Mouse (Mus musculus) spleen, adult 2 months (tissue): ENCODE data around the gene Aida. TPM values are rescaled to one million over a fixed set of nuclear protein-coding genes. Genes with fewer than 3 reads are reported as not detected.
"Not testable (repeated sequence)": the region's sequence is repeated elsewhere in the genome, so short reads cannot be mapped to it uniquely, and the experiment has no call there.

Experiments
- DNase-seq, 2 experiments: peaks; one replicate each; pipeline versions ENCODE4 v3.0.0 to v3.0.0-alpha.2; 2012 to 2021; ENCODE audit warnings: low spot score in 2 of 2, low read depth in 1 of 2
- H3K27ac ChIP-seq: fragments of 200-500 bp; 2 replicates; pipeline ENCODE4 v1.5.1; 2012; ENCODE audit warnings: low read length, inconsistent platforms; ENCODE audit not compliant: insufficient read depth
- H3K27me3 ChIP-seq: fragments of 200-500 bp; 2 replicates; pipeline ENCODE4 v1.6.1; 2012; ENCODE audit warnings: mild to moderate bottlenecking, moderate library complexity, low read length, inconsistent platforms; ENCODE audit not compliant: control insufficient read depth, insufficient read depth
- H3K36me3 ChIP-seq: fragments of 200-500 bp; 2 replicates; pipeline ENCODE4 v1.6.1; 2012; ENCODE audit warnings: mild to moderate bottlenecking, low read length, inconsistent platforms; ENCODE audit not compliant: control insufficient read depth, insufficient read depth
- H3K4me1 ChIP-seq: fragments of 200-500 bp; 2 replicates; pipeline ENCODE4 v1.6.1; 2011; ENCODE audit warnings: inconsistent platforms; ENCODE audit not compliant: control insufficient read depth, insufficient read depth, insufficient read length
- H3K4me3 ChIP-seq: fragments of 200-500 bp; 2 replicates; pipeline ENCODE4 v1.5.1; 2011; ENCODE audit warnings: mild to moderate bottlenecking, inconsistent platforms; ENCODE audit not compliant: insufficient read depth, insufficient read length; ENCODE audit errors: extremely low read depth
- CTCF ChIP-seq: fragments of 200-500 bp; IDR thresholded peaks from 2 replicates; pipeline ENCODE4 v1.5.1; 2011; ENCODE audit warnings: mild to moderate bottlenecking, inconsistent platforms; ENCODE audit not compliant: insufficient read depth, insufficient read length, insufficient replicate concordance; ENCODE audit errors: extremely low read depth
- POLR2A ChIP-seq: fragments of 200-500 bp; IDR thresholded peaks from 2 replicates; pipeline ENCODE4 v1.6.1; 2011; ENCODE audit warnings: low read depth, low read length, inconsistent platforms
- WGBS: fragments of 180-500 bp; shearing (Covaris S2); methylation state at CpG from one replicate; pipeline ENCODE4 v1.1.7; 2018; 5-methylcytosine and 5-hydroxymethylcytosine counted together
- polyA plus RNA-seq: library from polyadenylated mRNA; depleted of rRNA; stranded (reverse); fragments of >200 nt; gene quantifications from 2 replicates; pipeline ENCODE4 v1.2.3, GENCODE M21; 2012

Gene Aida
- polyA plus RNA-seq, 1 experiment, result 13.6 TPM

GRCm38 (mm10) chr1:183315783-183316182, 19.4 kb downstream of the Aida start:
- Histone ChIP-seq H3K27me3 (no peaks in the 10 kb centered on the region), H3K27ac (no peak overlapping the region), H3K36me3 (peaks cover 35% of the 10 kb centered on the region), H3K4me3 (no peak overlapping the region), H3K4me1 (no peaks in the 10 kb centered on the region)
- no peak for DNase-seq
- 88% methylated on average over 2 of the region's 2 CpGs for WGBS
- no peak for TF ChIP-seq POLR2A
- TF ChIP-seq CTCF, result no peak

GRCm38 (mm10) chr1:183320708-183321107, 24.3 kb downstream of the Aida start:
- H3K27me3 ChIP-seq, result no peaks in the 10 kb centered on the region
- TF ChIP-seq POLR2A, result no peak
- peaks cover 32% of the 10 kb centered on the region for H3K36me3 ChIP-seq
- no peak for DNase-seq
- no peak overlapping the region for H3K4me3 ChIP-seq
- no peak overlapping the region for H3K27ac ChIP-seq
- WGBS, result 63% methylated on average over 3 of the region's 3 CpGs
- H3K4me1 ChIP-seq, result no peaks in the 10 kb centered on the region; the same call in 1 of the 2 replicates

GRCm38 (mm10) chr1:183322496-183322895, 26.1 kb downstream of the Aida start:
- H3K4me1 ChIP-seq, H3K27ac ChIP-seq, H3K4me3 ChIP-seq, DNase-seq, H3K27me3 ChIP-seq: not testable (repeated sequence)
- WGBS, result 76% methylated on average over 5 of the region's 5 CpGs
- H3K36me3 ChIP-seq, result peaks cover 33% of the 10 kb centered on the region

GRCm38 (mm10) chr1:183323923-183324322, 27.5 kb downstream of the Aida start:
- WGBS, result over 99% methylated on average over 2 of the region's 2 CpGs
- H3K4me3 ChIP-seq, result no peak overlapping the region
- no peaks in the 10 kb centered on the region; the same call in 1 of the 2 replicates for H3K4me1 ChIP-seq
- H3K36me3 ChIP-seq, result peaks cover 43% of the 10 kb centered on the region
- no peaks in the 10 kb centered on the region for H3K27me3 ChIP-seq
- TF ChIP-seq POLR2A (no peak), CTCF (no peak)
- no peak overlapping the region for H3K27ac ChIP-seq
- no peak for DNase-seq

- 97% methylated on average over 6 of the region's 6 CpGs for WGBS
- peaks cover 44% of the 10 kb centered on the region for H3K36me3 ChIP-seq
Observed at GRCm38 (mm10) chr1:183324433-183324832, 28.0 kb downstream of the Aida start.

GRCm38 (mm10) chr1:183327171-183327570, 30.8 kb downstream of the Aida start:
- no peak overlapping the region for H3K27ac ChIP-seq
- peaks cover 53% of the 10 kb centered on the region for H3K36me3 ChIP-seq
- WGBS, result 90% methylated on average over 8 of the region's 8 CpGs
- TF ChIP-seq POLR2A (no peak), CTCF (no peak)
- no peak for DNase-seq
- no peaks in the 10 kb centered on the region for H3K4me1 ChIP-seq
- H3K4me3 ChIP-seq, result no peak overlapping the region
- H3K27me3 ChIP-seq, result no peaks in the 10 kb centered on the region

More at GRCm38 (mm10) chr1:183324433-183324832, 28.0 kb downstream of the Aida start:
- Histone ChIP-seq H3K27ac (no peak overlapping the region), H3K4me3 (no peak overlapping the region), H3K4me1 (no peaks in the 10 kb centered on the region; the same call in 1 of the 2 replicates), H3K27me3 (no peaks in the 10 kb centered on the region)
- DNase-seq, result no peak
- TF ChIP-seq CTCF, result no peak
- no peak for TF ChIP-seq POLR2A

- not testable (repeated sequence) for H3K27me3 ChIP-seq, H3K4me1 ChIP-seq, H3K4me3 ChIP-seq, H3K27ac ChIP-seq, DNase-seq
- H3K36me3 ChIP-seq, result peaks cover 14% of the 10 kb centered on the region
- 78% methylated on average over 1 of the region's 1 CpGs for WGBS
Observed at GRCm38 (mm10) chr1:183342902-183343301, 46.5 kb downstream of the Aida start.
